Mouse (Mus musculus): ENCODE measurements around the gene Kcnip1. TPM values are rescaled to one million over a fixed set of nuclear protein-coding genes. Genes with fewer than 3 reads are reported as not detected.

Kcnip1 gene
- polyA plus RNA-seq, 1 experiment from 2014 or later = 0.16 TPM

GRCm38 (mm10) chr11:33827085-33827828, 165.7 kb downstream of the Kcnip1 start:
- Histone ChIP-seq H3K27me3 (no peaks in the 10 kb centered on the region), H3K27ac (replicated peaks) (no peak overlapping the region), H3K4me3 (replicated peaks) (no peak overlapping the region), H3K9ac (no peak overlapping the region), H3K36me3 (replicated peaks) (no peaks in the 10 kb centered on the region), H3K4me1 (replicated peaks) (no peaks in the 10 kb centered on the region), H3K9me3 (replicated peaks) (no peaks in the 10 kb centered on the region), H3K4me2 (no peak overlapping the region)
- no peak for ATAC-seq (ENCODE audit: insufficient read depth)
- 59% methylated on average over 12 of the region's 12 CpGs for WGBS (ENCODE audit: insufficient replicate concordance)

- Histone ChIP-seq H3K4me3 (replicated peaks) (no peak overlapping the region), H3K4me2 (no peak overlapping the region), H3K9ac (no peak overlapping the region), H3K27ac (replicated peaks) (no peak overlapping the region), H3K36me3 (replicated peaks) (no peaks in the 10 kb centered on the region), H3K27me3 (no peaks in the 10 kb centered on the region), H3K9me3 (replicated peaks) (no peaks in the 10 kb centered on the region), H3K4me1 (replicated peaks) (no peaks in the 10 kb centered on the region)
- no peak for ATAC-seq (ENCODE audit: insufficient read depth)
- WGBS (ENCODE audit: insufficient replicate concordance) = 48% methylated on average over 6 of the region's 6 CpGs
Observed at GRCm38 (mm10) chr11:33824739-33825138, 168.2 kb downstream of the Kcnip1 start.

- H3K27me3 ChIP-seq = no peaks in the 10 kb centered on the region
- H3K36me3 ChIP-seq (replicated peaks) = no peaks in the 10 kb centered on the region
- WGBS (ENCODE audit: insufficient replicate concordance) = 67% methylated on average over 5 of the region's 5 CpGs
- no peak overlapping the region for H3K4me3 ChIP-seq (replicated peaks)
- no peak overlapping the region for H3K27ac ChIP-seq (replicated peaks)
- no peak overlapping the region for H3K4me2 ChIP-seq
- no peaks in the 10 kb centered on the region for H3K9me3 ChIP-seq (replicated peaks)
- H3K9ac ChIP-seq = no peak overlapping the region
- H3K4me1 ChIP-seq (replicated peaks) = no peaks in the 10 kb centered on the region
- ATAC-seq (ENCODE audit: insufficient read depth) = no peak
Observed at GRCm38 (mm10) chr11:33821331-33821730, 171.6 kb downstream of the Kcnip1 start.

GRCm38 (mm10) chr11:33820876-33821275, 172.1 kb downstream of the Kcnip1 start:
- no peak overlapping the region for H3K27ac ChIP-seq (replicated peaks)
- no peaks in the 10 kb centered on the region for H3K27me3 ChIP-seq
- H3K4me1 ChIP-seq (replicated peaks) = no peaks in the 10 kb centered on the region
- no peak overlapping the region for H3K4me3 ChIP-seq (replicated peaks)
- 70% methylated on average over 7 of the region's 7 CpGs for WGBS (ENCODE audit: insufficient replicate concordance)
- no peaks in the 10 kb centered on the region for H3K9me3 ChIP-seq (replicated peaks)
- H3K4me2 ChIP-seq = no peak overlapping the region
- no peak for ATAC-seq (ENCODE audit: insufficient read depth)
- H3K36me3 ChIP-seq (replicated peaks) = no peaks in the 10 kb centered on the region
- no peak overlapping the region for H3K9ac ChIP-seq

- Histone ChIP-seq H3K4me2 (no peak overlapping the region), H3K36me3 (replicated peaks) (no peaks in the 10 kb centered on the region), H3K9ac (no peak overlapping the region), H3K27me3 (no peaks in the 10 kb centered on the region), H3K9me3 (replicated peaks) (no peaks in the 10 kb centered on the region), H3K4me1 (replicated peaks) (no peaks in the 10 kb centered on the region), H3K4me3 (replicated peaks) (no peak overlapping the region), H3K27ac (replicated peaks) (no peak overlapping the region)
- ATAC-seq (ENCODE audit: insufficient read depth) = no peak
- WGBS (ENCODE audit: insufficient replicate concordance) = 47% methylated on average over 5 of the region's 5 CpGs
Observed at GRCm38 (mm10) chr11:33818861-33819503, 174.0 kb downstream of the Kcnip1 start.

- no peak overlapping the region for H3K4me3 ChIP-seq (replicated peaks)
- no peaks in the 10 kb centered on the region for H3K9me3 ChIP-seq (replicated peaks)
- no peak for ATAC-seq (ENCODE audit: insufficient read depth)
- H3K4me1 ChIP-seq (replicated peaks) = no peaks in the 10 kb centered on the region
- no peak overlapping the region for H3K27ac ChIP-seq (replicated peaks)
- H3K36me3 ChIP-seq (replicated peaks) = no peaks in the 10 kb centered on the region
- H3K4me2 ChIP-seq = no peak overlapping the region
- H3K27me3 ChIP-seq = no peaks in the 10 kb centered on the region
- WGBS (ENCODE audit: insufficient replicate concordance) = 46% methylated on average over 3 of the region's 3 CpGs
- H3K9ac ChIP-seq = no peak overlapping the region
Observed at GRCm38 (mm10) chr11:33816020-33816419, 176.9 kb downstream of the Kcnip1 start.

GRCm38 (mm10) chr11:33810105-33810504, 182.8 kb downstream of the Kcnip1 start:
- no peaks in the 10 kb centered on the region for H3K27me3 ChIP-seq
- H3K36me3 ChIP-seq (replicated peaks) = no peaks in the 10 kb centered on the region
- no peak overlapping the region for H3K4me3 ChIP-seq (replicated peaks)
- no peaks in the 10 kb centered on the region for H3K4me1 ChIP-seq (replicated peaks)
- no peak for ATAC-seq (ENCODE audit: insufficient read depth)
- H3K27ac ChIP-seq (replicated peaks) = no peak overlapping the region
- no peak overlapping the region for H3K4me2 ChIP-seq
- H3K9ac ChIP-seq = no peak overlapping the region
- 47% methylated on average over 7 of the region's 7 CpGs for WGBS (ENCODE audit: insufficient replicate concordance)
- no peaks in the 10 kb centered on the region for H3K9me3 ChIP-seq (replicated peaks)

GRCm38 (mm10) chr11:33803093-33803492, 189.9 kb downstream of the Kcnip1 start:
- H3K4me3 ChIP-seq (replicated peaks) = no peak overlapping the region
- WGBS (ENCODE audit: insufficient replicate concordance) = 71% methylated on average over 2 of the region's 2 CpGs
- H3K9me3 ChIP-seq (replicated peaks) = no peaks in the 10 kb centered on the region
- H3K9ac ChIP-seq = no peak overlapping the region
- no peak overlapping the region for H3K27ac ChIP-seq (replicated peaks)
- no peak for ATAC-seq (ENCODE audit: insufficient read depth)
- H3K36me3 ChIP-seq (replicated peaks) = no peaks in the 10 kb centered on the region
- no peak overlapping the region for H3K4me2 ChIP-seq
- H3K4me1 ChIP-seq (replicated peaks) = no peaks in the 10 kb centered on the region
- no peaks in the 10 kb centered on the region for H3K27me3 ChIP-seq

- Histone ChIP-seq H3K9me3 (replicated peaks) (no peaks in the 10 kb centered on the region), H3K4me1 (replicated peaks) (no peaks in the 10 kb centered on the region), H3K27me3 (no peaks in the 10 kb centered on the region), H3K4me2 (no peak overlapping the region), H3K36me3 (replicated peaks) (no peaks in the 10 kb centered on the region), H3K9ac (no peak overlapping the region), H3K4me3 (replicated peaks) (no peak overlapping the region), H3K27ac (replicated peaks) (no peak overlapping the region)
- WGBS (ENCODE audit: insufficient replicate concordance) = 54% methylated on average over 10 of the region's 10 CpGs
- ATAC-seq (ENCODE audit: insufficient read depth) = no peak
Observed at GRCm38 (mm10) chr11:33800436-33801088, 192.4 kb downstream of the Kcnip1 start.

- no peak overlapping the region for H3K9ac ChIP-seq
- H3K9me3 ChIP-seq (replicated peaks) = no peaks in the 10 kb centered on the region
- H3K27me3 ChIP-seq = no peaks in the 10 kb centered on the region
- no peak for ATAC-seq (ENCODE audit: insufficient read depth)
- WGBS (ENCODE audit: insufficient replicate concordance) = 12% methylated on average over 1 of the region's 1 CpGs
- no peaks in the 10 kb centered on the region for H3K36me3 ChIP-seq (replicated peaks)
- no peak overlapping the region for H3K4me2 ChIP-seq
- no peaks in the 10 kb centered on the region for H3K4me1 ChIP-seq (replicated peaks)
- H3K4me3 ChIP-seq (replicated peaks) = no peak overlapping the region
- H3K27ac ChIP-seq (replicated peaks) = no peak overlapping the region
Observed at GRCm38 (mm10) chr11:33799933-33800332, 193.0 kb downstream of the Kcnip1 start.

- no peaks in the 10 kb centered on the region for H3K27me3 ChIP-seq
- H3K4me3 ChIP-seq (replicated peaks) = no peak overlapping the region
- no peak overlapping the region for H3K4me2 ChIP-seq
- no peak for ATAC-seq (ENCODE audit: insufficient read depth)
- no peak overlapping the region for H3K9ac ChIP-seq
- H3K4me1 ChIP-seq (replicated peaks) = no peaks in the 10 kb centered on the region
- H3K36me3 ChIP-seq (replicated peaks) = no peaks in the 10 kb centered on the region
- no peaks in the 10 kb centered on the region for H3K9me3 ChIP-seq (replicated peaks)
- no peak overlapping the region for H3K27ac ChIP-seq (replicated peaks)
- 48% methylated on average over 12 of the region's 12 CpGs for WGBS (ENCODE audit: insufficient replicate concordance)
Observed at GRCm38 (mm10) chr11:33798094-33798648, 194.8 kb downstream of the Kcnip1 start.

Data from liver, embryonic 15.5 days (tissue).